Mouse (Mus musculus) liver, postnatal 0 days (tissue): ENCODE measurements around the gene Calb2. TPM values are rescaled to one million over a fixed set of nuclear protein-coding genes. Genes with fewer than 3 reads are reported as not detected.
A peak's percentile ranks its signal among the peaks of the same experiment; 100 is the strongest.

Experiments used
- ATAC-seq: fragments of 200-750 bp; cut with Nextera tagmentation; 2 replicates; pipeline ENCODE4 v1.8.0; 2017; ENCODE audit warnings: mild to moderate bottlenecking, moderate library complexity
- DNase-seq: peaks from one replicate; pipeline ENCODE4 v3.0.0-alpha.2; 2016
- H3K27ac ChIP-seq: fragments of 300-500 bp; sonication (generic); 2 replicates; pipeline ENCODE4 v1.5.1; 2014; ENCODE audit warnings: antibody characterized with exemption, moderate library complexity, mild to moderate bottlenecking, low read depth
- H3K27me3 ChIP-seq: fragments of 300-500 bp; sonication (generic); 2 replicates; pipeline ENCODE4 v1.6.1; 2014; ENCODE audit warnings: low read length, control low read depth, mixed read lengths; ENCODE audit not compliant: insufficient read depth
- H3K36me3 ChIP-seq: fragments of 300-500 bp; sonication (generic); replicated peaks from 2 replicates; pipeline ENCODE4 v1.6.1; 2014; ENCODE audit warnings: mild to moderate bottlenecking, control low read depth, low read length, moderate library complexity, mixed read lengths; ENCODE audit not compliant: insufficient read depth
- H3K4me1 ChIP-seq: fragments of 300-500 bp; sonication (generic); 2 replicates; pipeline ENCODE4 v1.6.1; 2014; ENCODE audit warnings: antibody characterized with exemption, mild to moderate bottlenecking, control low read depth; ENCODE audit not compliant: insufficient read depth
- H3K4me2 ChIP-seq: fragments of 300-500 bp; sonication (generic); 2 replicates; pipeline ENCODE4 v1.6.1; 2014; ENCODE audit warnings: low read depth, mild to moderate bottlenecking, low read length, moderate library complexity, mixed read lengths
- H3K4me3 ChIP-seq: fragments of 300-500 bp; sonication (generic); 2 replicates; pipeline ENCODE4 v1.5.1; 2014; ENCODE audit warnings: low read depth, low read length
- H3K9ac ChIP-seq: fragments of 300-500 bp; sonication (generic); replicated peaks from 2 replicates; pipeline ENCODE4 v1.6.1; 2014; ENCODE audit warnings: mild to moderate bottlenecking, moderate library complexity
- H3K9me3 ChIP-seq: fragments of 300-500 bp; sonication (generic); 2 replicates; pipeline ENCODE4 v1.6.1; 2016; ENCODE audit warnings: mild to moderate bottlenecking, control low read depth, low read length, mixed read lengths
- CTCF ChIP-seq: sonication (generic); IDR thresholded peaks from 2 replicates; pipeline ENCODE4 v1.5.1; 2016; ENCODE audit warnings: antibody characterized with exemption, low read depth
- EP300 ChIP-seq: IDR thresholded peaks from 2 replicates; pipeline ENCODE4 v1.6.1; 2016; ENCODE audit warnings: antibody characterized with exemption, low read depth, mild to moderate bottlenecking
- WGBS: fragments of 180-500 bp; shearing (Covaris S2); extraction: QIAGEN DNeasy Blood & Tissue Kit; methylation state at CpG from one replicate; pipeline ENCODE4 v1.1.7; 2014; ENCODE audit not compliant: insufficient replicate concordance; 5-methylcytosine and 5-hydroxymethylcytosine counted together
- polyA plus RNA-seq: library from polyadenylated mRNA; unstranded; fragments of >200 nt; fragmentation: Nextera tagmentation; extraction: Ambion mirVana; gene quantifications from 2 replicates; pipeline ENCODE4 v1.2.1, GENCODE M21; 2015

Gene Calb2
- polyA plus RNA-seq, 1 experiment from 2014 or later: not detected

GRCm38 (mm10) chr8:110140156-110140555, 27.9 kb downstream of the Calb2 start:
- Histone ChIP-seq H3K36me3 (no peaks in the 10 kb centered on the region), H3K9me3 (no peaks in the 10 kb centered on the region), H3K4me3 (no peak overlapping the region), H3K4me1 (no peaks in the 10 kb centered on the region), H3K4me2 (no peak overlapping the region), H3K9ac (no peak overlapping the region), H3K27ac (no peak overlapping the region), H3K27me3 (no peaks in the 10 kb centered on the region)
- 38% methylated on average over 3 of the region's 3 CpGs for WGBS
- no peak for ATAC-seq
- TF ChIP-seq EP300 (no peak), CTCF (no peak)
- no peak for DNase-seq

DNA sequence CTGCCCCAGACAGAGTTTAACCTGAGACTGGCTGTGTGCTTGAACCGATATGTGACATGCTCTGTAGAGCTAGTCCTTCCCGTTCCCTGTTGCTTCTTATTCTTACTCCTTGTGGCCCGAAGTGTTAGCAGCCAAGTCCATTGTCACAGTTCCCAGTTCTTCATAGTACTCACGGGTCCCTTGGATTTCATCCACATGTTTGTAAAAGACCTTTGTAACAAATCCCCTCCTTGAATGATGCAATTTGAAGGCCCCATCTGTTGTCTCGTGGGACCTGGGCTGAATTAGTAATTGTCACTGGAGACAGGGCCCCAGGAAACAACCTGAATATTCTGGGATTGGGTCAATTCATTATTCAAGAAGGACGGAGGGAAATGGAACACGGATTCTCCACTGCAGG, 32.5 kb downstream of the Calb2 start:
- DNase-seq (no peak), ATAC-seq (no peak)
- Histone ChIP-seq H3K27ac (no peak overlapping the region), H3K4me2 (no peak overlapping the region), H3K36me3 (no peaks in the 10 kb centered on the region), H3K4me3 (no peak overlapping the region), H3K4me1 (no peaks in the 10 kb centered on the region), H3K9me3 (no peaks in the 10 kb centered on the region), H3K27me3 (no peaks in the 10 kb centered on the region), H3K9ac (no peak overlapping the region)
- 76% methylated on average over 7 of the region's 7 CpGs for WGBS
- TF ChIP-seq EP300: no peak
- no peak for TF ChIP-seq CTCF

- Histone ChIP-seq H3K27me3 (no peaks in the 10 kb centered on the region), H3K4me2 (no peak overlapping the region), H3K36me3 (no peaks in the 10 kb centered on the region), H3K4me1 (no peaks in the 10 kb centered on the region), H3K9ac (no peak overlapping the region), H3K27ac (no peak overlapping the region), H3K4me3 (no peak overlapping the region), H3K9me3 (no peaks in the 10 kb centered on the region)
- 80% methylated on average over 8 of the region's 8 CpGs for WGBS
- DNase-seq: no peak
- ATAC-seq: no peak
- TF ChIP-seq EP300 (no peak), CTCF (no peak)
These were observed 33.8 kb downstream of the Calb2 start for GRCm38 (mm10) chr8:110134236-110134635.

GRCm38 (mm10) chr8:110130537-110130936, 37.5 kb downstream of the Calb2 start:
- Histone ChIP-seq H3K4me3 (no peak overlapping the region), H3K4me2 (no peak overlapping the region), H3K9me3 (no peaks in the 10 kb centered on the region), H3K9ac (no peak overlapping the region), H3K4me1 (no peaks in the 10 kb centered on the region), H3K27me3 (no peaks in the 10 kb centered on the region), H3K36me3 (no peaks in the 10 kb centered on the region), H3K27ac (no peak overlapping the region)
- 17% methylated on average over 13 of the region's 13 CpGs for WGBS
- DNase-seq (peak; percentile 83), ATAC-seq (peak; percentile 82)
- TF ChIP-seq CTCF (peak; percentile 84), EP300 (no peak)

DNA sequence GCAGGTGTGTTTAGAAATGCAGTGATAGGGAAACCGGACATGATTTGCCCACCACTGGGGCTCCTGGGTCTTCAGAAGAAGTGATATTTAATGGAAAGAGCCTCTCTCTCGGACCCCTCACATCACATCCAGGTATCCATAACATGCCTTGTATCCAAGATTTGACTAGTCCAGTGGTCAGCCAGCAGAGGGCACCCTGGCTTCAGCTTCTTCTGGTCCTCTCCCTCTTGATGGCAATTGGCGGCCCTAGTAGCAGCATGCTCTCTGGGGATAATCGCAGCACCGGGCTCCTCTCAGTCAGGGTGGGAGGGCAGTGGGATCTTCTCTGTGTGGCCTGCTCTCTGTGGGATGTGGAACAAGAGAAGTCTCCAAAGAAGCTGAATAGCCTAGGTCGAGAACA, 48.3 kb downstream of the Calb2 start:
- Histone ChIP-seq H3K27me3 (no peaks in the 10 kb centered on the region), H3K27ac (no peak overlapping the region), H3K36me3 (no peaks in the 10 kb centered on the region), H3K9ac (no peak overlapping the region), H3K4me2 (no peak overlapping the region), H3K4me1 (no peaks in the 10 kb centered on the region), H3K4me3 (no peak overlapping the region), H3K9me3 (no peaks in the 10 kb centered on the region)
- 45% methylated on average over 6 of the region's 6 CpGs for WGBS
- DNase-seq (no peak), ATAC-seq (no peak)
- TF ChIP-seq EP300 (no peak), CTCF (peak; percentile 18; the same call in 1 of the 2 replicates)

DNA sequence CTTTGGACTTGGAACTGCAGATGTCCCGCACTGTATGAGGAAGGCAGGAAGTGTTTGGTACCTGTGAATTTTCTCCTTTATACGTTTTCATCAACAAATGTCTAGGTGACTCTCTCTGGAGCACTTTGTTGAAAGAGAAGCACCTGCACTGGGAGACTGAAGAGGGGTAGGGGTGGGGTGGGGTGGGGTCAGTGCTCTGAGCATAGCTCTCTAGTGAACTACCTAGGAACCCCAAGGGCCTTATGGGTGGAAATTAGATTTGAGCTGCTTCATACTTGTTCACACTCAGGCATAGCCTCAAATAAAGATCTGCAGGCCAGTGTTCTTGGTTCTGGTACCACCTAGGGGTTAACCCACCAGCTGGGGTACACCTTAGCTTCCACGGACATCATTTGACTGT, 65.4 kb downstream of the Calb2 start, which contains the start of gene Gm17720:
Gene Gm17720 (minus strand): TSS at position 101 of the 400 bp plus-strand sequence.
- 78% methylated on average over 3 of the region's 3 CpGs for WGBS
- Histone ChIP-seq H3K4me3 (no peak within 1 kb of the TSS), H3K27me3 (no peaks in the 10 kb centered on the region), H3K9ac (no peak within 1 kb of the TSS), H3K9me3 (no peaks in the 10 kb centered on the region), H3K4me1 (no peaks in the 10 kb centered on the region), H3K36me3 (no peaks in the 10 kb centered on the region), H3K27ac (no peak within 1 kb of the TSS), H3K4me2 (no peak within 1 kb of the TSS)
- ATAC-seq (no peak), DNase-seq (no peak)
- no peak for TF ChIP-seq EP300
- peak; percentile 16; the same call in 1 of the 2 replicates for TF ChIP-seq CTCF

- Histone ChIP-seq H3K4me1 (no peaks in the 10 kb centered on the region), H3K9me3 (no peaks in the 10 kb centered on the region), H3K27ac (no peak overlapping the region), H3K4me3 (no peak overlapping the region), H3K9ac (no peak overlapping the region), H3K4me2 (no peak overlapping the region), H3K36me3 (no peaks in the 10 kb centered on the region), H3K27me3 (no peaks in the 10 kb centered on the region)
- 81% methylated on average over 15 of the region's 15 CpGs for WGBS
- TF ChIP-seq EP300 (no peak), CTCF (no peak)
- DNase-seq: no peak
- ATAC-seq: no peak
These were observed 66.3 kb downstream of the Calb2 start for GRCm38 (mm10) chr8:110101676-110102075.
